Mouse (Mus musculus) ovary, postnatal 10 days (tissue): ENCODE measurements around the gene Fam71f1.

Experiments used
- DNase-seq: peaks from one replicate; pipeline ENCODE4 v3.0.0; 2022; ENCODE audit warnings: low spot score

Fam71f1 gene

DNA sequence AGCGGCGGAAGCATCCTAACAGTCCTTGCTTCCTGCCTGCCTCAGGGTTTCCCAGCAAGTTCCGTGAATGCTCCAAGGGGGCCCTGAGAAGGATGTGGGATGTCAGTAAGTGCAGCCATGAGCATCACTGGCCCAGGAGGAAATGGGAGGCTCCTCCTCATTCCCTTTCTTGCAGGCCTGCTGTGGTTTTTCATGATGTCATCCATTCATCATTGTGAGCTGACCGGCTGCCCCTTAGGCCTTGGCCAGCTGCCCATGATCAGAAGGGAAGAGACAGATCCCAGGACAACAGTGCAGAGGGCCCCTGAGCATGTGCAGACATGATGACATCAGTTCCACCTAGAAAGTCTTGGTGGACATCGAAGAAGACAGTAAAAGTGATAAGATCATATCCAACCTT lies at the start of gene Fam71f1:
TSS of gene Fam71f1 (plus strand) at position 262 of the 400 bp plus-strand sequence.
- no peak for DNase-seq

DNA sequence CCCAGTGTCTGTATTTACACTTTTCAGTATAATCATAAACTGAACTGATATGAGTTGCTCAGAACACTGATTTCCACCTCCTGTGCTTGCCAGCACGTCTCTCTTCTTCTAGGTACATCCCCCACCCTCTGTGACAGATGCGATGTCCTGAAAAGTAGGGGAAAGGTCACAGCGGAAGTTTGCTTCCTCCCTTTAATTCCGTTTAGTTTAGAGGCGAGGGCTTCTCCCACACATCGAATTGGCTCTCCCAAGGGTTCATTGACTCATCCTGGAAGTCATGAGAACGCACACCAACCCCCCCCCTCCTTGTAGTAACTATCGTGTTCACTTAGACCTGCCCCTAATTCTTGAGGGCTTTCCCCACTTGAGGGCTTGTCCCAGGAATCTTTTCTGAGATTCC lies 48.0 kb upstream of the Fam71f1 start:
- no peak for DNase-seq

DNA sequence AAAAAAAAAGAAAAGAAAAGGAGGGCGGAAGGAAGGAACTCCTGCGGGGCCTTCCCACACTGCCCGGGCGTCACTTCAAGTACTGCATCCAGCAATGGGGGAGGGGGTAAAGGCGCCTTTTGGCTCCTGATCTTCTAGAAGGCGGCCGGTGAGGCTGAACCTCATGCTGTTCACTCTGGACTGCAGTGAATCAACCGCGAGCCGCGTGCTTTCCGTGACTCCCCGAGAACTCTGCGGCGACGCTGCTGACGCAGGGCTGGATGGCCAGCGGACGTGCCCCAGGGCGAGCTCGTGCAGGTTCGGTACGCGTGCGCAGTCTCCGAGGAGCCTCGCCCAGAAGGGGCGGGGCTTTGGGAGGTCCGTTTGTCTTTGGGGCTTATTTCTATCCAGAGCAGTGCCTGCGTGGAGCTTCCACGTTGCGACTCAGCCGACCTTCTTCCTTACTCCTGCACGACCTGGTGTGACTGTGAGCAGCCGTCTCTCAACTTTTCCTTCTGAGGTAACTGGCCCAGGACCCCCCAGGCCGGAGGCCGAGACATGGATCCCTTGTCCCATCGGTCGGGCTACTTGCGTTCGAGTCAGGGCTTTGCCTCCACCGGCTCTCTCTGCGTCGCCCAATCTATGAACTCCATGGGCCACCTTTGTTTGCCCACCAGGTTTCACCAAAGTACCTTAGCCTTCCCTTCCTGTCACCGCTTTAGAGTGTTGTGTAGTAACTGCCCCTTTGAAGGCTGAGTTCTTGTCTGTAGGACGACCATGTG lies 46.4 kb upstream of the Fam71f1 start, which contains the start of gene Hilpda:
TSS of gene Hilpda (plus strand) at position 177 of the 761 bp plus-strand sequence.
- peak; percentile 78 for DNase-seq

DNA sequence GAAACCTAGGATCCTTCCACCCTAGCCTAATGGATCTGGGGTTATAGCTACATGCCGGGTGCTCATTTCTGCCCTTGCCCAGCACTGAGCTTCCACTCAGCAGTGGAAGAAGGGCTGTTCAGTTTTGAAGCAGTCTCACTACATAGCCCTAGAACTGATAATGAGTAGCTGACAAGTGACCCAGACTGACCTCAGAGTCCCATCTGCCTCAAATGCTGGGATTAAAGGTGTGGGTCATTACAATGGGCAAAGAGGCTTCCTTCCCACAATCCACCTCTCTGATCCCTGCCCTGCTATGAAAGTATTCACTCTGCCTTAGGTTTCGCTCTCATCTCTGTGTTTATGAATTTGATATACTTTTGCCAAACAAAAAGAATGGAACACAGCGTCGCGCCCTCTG lies 42.2 kb upstream of the Fam71f1 start:
- no peak for DNase-seq

DNA sequence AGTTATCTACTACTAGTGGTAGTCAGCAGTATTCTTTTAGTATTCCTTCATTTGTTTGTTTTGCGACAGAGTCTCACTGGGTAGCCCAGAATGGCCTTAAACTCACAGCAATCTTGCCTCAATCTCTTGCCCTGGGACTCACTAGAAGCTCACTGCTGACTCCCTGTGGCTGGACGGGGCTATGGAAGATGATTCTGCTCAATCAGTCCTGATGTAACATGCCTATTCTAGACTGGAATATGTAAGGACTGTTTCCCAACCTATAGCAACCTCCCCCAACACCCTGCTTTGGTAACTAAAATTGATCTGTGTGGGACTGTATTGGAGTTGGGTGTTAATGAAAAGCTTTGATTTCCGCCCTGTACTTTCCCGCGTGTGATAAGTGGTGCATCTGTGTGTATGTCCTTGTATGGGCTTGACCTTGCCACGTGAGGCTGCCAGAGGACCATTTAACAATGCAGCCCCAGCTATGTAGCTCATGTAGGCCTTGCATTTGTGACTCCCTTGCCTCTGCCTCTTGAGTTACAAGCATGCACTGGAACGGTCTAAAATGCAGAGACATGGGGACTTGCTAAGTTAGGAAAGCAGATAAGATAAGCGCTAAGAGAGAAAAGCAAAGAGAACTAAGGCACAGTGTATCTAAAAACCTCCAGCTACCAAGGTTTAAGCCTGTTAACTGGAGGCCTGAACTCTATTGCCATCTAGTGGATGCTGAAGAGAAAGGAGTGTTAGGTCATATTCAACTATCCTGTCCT lies 40.2 kb upstream of the Fam71f1 start:
- DNase-seq, result no peak

DNA sequence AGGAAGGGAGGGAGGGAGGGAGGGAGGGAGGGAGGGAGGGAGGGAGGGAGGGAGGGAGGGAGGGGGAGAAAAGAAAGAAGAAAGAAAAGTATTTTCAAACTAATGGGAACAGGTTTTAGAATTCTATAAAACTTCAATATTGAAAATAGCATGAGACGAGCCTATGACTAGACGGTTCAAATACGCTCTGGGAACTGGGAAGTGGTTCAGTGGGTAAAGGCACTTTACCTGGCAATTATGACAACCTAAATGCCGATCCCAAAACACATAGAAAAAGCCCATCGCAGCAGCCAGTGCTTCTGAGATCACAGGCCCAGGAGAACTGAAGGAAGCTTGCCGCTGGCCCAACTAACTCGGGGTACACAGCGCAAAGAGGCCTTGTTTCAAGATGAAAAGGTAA lies 39.6 kb upstream of the Fam71f1 start, which contains the start of gene Fam71f2:
TSS of gene Fam71f2 (plus strand) at position 301 of the 400 bp plus-strand sequence.
- DNase-seq, result no peak

DNA sequence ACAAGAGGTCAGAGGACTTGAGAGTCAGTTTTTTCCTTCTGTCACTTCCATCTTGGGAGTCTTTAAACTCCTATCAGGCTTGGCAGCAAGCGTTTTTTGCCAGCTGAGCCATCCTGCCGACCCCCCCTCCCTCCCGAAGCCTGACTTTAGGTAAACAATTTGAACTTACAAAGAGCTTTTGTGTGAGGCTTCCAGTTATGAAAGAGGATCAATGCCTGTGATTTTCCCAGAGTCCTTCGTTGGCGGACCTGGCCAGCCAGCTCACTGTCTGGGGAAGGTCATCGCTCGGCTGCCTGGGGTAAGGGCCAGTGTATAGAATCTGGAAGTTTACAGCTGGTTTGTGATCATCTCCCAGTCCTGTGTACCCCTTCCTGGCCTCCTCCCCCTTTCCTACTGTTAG lies 38.3 kb upstream of the Fam71f1 start:
- no peak for DNase-seq

DNA sequence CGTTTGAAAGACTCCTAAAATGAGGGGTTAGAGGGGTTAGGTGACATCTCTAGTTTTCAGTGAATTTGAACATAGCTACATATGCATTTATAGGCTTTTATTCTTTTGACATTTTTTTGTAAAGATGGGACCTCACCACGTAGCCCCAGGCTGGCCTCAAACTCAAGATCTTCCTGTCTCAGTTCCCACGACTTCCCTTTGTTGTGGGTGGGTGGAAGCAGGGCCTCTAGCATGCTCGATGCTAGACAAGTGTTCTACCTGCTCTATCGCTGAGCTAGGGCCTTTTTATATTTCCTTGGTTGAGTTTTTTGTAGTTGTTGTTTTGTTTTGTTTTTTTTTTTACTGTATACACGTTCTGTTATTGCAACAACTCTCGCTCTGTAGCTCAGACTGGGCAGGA lies 32.1 kb upstream of the Fam71f1 start:
- DNase-seq, result no peak

DNA sequence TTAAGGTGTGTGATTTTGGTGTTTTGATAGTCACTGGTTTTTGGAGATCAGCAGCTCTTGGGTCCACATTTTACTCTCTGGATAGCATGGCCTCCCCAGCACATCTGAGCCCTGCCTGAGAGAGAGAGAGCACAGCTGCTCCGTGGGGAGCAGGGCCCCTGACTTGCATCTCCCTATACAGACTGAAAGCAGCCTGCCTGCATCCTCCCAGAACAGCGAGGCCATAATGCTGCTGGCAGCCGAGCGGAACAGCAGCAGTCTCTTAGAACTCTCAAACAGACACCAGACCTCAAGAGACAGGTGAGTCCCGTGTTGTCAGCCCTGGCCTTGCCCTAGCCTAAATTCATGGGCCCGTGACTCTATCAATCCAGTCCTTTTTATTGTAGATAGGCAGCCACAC lies 31.5 kb upstream of the Fam71f1 start:
- DNase-seq, result no peak

DNA sequence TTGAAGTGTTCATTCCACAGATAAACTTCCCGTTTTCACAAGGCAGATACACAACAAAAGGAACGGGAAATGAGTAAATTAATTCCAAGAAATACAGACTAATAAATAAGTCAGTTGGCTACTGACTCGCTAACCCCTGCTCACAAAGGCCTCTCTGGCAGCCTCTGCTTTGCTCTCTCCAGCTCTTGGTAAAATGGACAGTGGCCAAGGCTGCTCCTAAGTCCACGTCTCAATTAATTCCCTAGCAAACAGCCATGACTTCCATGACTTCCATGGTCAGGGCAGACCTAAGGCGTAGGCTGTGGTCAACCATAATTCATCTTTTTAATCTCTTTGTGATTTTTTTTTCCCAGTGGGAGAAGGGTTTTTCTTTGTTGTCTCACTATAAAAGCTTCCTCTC lies 31.0 kb upstream of the Fam71f1 start:
- no peak for DNase-seq

DNA sequence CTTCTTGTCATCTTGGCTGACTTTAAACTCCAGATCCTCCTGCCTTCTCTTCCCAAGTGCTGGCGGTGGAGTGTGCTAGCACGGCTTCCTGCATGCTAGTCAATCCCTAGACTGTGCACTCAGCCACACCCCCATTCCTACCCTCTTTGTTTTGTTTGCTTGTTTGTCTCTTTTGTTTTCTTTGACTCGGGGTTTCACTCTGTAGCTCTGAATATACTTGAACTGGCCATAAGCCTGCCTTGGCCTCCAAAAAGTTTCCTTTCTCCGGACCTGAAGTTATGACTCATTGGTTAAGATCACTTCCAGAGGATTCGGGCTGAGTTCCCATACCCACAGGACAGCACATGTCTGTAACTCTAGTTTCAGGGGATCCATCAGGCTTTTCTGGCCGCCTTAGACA lies 30.3 kb upstream of the Fam71f1 start:
- no peak for DNase-seq

DNA sequence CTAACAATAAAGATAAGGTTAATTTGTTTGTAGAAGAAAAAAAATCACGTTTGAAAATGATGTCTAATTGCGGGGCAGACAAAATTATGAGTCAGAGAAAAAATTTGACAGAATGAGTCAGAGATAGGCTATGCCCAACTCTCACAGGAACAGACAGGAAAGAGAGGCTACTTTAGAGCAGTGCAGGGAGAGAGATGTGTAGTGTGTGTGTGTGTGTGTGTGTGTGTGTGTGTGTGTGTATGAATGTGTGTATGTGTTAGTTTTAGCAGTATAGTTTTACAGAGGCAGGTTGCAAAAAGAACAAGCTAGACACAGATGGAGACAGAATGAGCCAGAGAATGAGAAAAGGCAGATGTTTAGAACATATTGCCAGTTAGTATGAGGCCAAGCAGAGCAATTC lies 19.8 kb upstream of the Fam71f1 start:
- DNase-seq, result no peak

DNA sequence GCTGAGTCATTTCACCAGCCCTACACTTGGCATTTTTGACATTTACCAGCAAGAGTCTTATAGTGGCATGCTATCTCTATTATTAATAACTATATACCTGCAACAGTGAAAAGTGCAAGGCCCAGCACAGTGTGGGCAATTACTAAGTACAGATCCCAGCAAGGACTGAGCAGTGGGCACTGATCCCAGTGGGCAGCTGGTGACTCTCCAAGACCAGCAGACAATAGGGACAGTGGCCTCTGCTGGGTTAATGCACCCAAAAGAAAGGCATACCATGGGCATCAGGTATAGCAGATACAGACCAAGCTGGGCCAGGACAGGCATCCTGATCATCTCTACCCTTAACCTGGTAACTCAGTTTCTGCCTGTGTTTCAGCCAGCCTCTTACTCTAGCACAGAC lies 15.7 kb upstream of the Fam71f1 start:
- DNase-seq, result no peak

DNA sequence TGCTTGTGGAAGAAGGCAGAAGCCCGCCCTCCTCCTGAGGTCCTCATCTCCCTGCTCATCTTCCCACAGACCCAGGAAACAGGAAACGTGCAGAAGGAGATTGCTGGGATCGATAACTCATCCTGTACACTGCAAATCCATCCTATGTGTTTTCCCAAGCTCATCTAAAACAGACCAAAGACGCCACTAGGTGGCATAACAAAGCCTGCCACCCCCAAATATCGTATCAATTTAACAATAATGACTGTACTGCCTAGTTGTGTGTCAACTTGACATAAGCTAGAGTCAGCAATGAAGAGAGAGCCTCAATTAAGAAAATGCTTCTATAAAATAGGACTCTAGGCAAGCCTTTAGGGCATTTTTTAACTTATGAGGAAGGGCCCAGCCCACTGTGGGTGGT lies 15.2 kb upstream of the Fam71f1 start:
- DNase-seq, result no peak

DNA sequence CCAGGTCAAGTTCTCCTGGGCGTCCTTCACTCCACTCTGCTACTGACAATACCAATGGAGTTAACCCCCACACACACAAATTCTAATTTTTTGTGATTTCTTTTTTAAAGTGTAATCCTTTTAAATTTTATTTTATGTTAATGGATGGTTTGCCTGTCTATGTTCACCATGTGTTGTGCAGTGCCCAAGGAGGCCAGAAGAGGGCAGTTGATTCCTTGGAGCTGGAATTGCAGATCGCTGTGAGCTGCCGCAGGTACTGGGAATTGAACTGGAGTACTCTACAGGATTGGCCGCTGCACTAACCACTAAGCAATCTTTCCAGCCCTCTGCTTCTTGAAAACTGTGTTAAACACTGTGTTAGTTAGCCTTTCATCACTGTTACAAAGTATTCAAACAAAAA lies 13.5 kb upstream of the Fam71f1 start:
- no peak for DNase-seq

DNA sequence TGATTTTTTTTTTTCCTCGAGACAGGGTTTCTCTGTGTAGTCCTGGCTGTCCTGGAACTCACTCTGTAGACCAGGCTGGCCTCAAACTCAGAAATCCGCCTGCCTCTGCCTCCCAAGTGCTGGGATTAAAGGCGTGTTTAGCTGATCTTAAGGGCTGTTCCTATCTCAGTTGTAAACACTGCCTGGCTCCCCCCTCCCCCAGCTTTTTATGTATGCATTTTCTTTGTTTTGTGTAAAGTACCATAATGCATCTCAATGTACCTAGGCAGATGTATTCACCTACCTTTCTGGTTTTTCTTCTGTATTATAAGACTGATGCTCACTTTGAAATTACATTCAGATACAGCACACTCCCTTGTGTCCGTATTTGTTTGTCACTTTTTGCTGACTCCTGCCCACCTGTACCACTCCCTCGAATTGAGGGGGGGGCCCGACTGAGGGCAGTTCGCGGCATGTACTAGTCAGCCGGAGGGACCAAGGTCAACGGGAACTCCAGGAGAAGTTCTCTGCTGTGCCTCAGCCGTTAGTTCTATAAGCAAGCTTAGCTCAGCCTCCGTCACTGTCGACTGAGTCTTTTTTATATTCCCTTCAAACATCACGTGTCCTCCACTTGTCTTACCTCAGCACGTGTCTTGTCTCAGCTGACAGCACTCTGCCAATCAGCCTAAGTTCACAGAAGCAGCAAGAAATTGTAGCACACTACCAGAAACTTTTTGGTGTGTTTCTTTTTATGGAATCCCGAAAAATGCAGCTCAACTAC lies 9.9 kb upstream of the Fam71f1 start:
- no peak for DNase-seq

DNA sequence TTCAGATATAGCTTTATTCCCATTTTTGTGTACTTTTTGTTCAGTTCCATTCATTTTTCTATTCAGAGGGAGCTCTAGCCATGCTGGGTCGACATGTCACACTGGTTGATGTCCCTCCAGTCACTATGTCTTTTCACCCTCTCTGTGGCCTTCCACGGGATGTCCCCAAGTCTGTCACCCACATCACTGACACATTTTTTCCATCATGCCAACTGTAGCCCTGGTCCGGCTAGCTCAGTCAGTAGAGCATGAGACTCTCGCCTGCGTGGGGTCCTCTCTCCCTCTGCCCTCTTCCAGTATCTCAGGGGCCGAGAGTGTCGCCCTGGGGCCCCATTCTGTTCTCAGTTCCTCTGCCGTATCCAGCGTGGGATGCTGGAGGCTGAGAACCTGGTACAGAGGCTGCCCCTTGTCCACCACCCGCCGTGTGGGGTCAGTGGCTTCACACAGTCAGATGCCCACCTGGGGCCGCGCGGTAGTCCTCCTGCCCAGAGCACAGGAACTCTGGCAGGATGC lies 5.2 kb upstream of the Fam71f1 start:
- no peak for DNase-seq

DNA sequence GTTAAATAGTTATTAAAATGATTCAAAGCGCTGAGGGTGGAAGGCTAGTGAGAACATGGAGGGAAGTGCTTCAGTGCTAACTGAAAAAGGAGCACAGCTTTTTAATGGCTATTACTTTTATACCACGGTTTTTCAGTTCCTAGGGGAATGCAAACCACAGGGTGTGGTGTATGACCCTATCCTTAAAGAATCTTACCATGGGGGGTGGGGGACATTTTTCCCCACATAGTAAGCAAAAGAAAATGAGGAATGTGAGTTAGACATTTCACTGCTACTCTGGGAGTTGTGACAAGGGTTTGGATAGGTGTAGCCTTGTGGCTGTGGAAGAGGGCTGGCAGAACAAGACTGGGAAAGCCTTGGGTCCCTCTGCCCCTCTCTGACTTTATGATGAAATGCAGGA lies 1.7 kb upstream of the Fam71f1 start:
- DNase-seq, result no peak

DNA sequence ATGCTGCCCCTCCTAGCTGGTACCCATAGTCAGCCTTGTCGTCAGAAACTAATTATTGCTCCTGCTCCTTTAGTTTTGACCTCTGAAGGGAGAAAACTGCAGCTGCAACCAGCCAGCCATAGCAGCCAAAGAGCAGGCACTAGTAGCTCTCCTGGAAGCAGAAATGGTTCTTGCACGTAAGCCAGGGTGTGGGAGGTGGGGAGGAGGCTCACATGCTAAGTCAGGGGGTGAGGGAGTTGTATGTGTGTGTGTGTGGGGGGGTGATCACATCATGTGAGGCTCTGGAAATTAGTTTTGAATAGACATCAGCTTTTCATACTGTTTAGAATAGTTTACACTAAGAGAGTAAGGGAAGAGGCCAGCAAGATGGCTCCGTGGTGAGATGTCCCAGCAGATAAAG lies 999 bp upstream of the Fam71f1 start:
- DNase-seq, result no peak

DNA sequence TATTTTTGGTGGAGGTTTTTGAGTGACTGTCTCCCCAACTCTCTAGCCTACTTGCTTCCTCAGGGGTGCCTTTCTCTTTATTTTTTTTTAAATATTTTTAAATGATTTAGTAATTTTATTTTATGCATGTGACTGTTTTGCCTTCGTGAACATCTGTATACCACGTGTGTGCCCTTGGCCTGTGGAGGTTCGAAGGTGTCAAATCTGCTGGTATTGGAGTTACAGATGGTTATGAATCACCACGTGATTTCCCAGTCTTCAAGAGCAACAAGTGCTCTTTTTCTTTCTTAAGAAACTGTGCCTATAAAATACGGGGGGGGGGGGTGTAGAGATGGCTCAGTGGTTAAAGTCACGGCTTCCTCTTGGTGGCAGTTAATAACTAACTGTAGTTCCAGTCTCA lies 2.6 kb downstream of the Fam71f1 start:
- DNase-seq, result no peak

DNA sequence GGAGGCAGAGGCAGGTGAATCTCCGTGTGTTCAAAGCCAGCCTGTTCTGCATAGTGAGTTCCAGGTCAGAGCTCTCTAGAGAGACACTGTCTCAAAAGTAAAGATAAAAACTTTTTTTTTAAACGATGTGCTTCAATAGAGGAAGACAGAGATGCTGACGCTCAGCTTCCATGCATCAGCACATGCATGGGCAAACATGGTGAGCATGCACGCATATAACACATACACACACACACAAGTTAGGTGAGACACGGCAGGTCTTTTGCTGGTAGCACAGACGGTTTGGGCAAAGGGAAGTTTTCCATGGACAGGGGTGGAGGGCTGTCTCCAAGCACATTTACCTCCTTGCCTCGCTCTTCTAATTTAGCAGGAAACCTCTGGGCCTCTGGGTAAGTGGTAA lies 3.2 kb downstream of the Fam71f1 start:
- no peak for DNase-seq

DNA sequence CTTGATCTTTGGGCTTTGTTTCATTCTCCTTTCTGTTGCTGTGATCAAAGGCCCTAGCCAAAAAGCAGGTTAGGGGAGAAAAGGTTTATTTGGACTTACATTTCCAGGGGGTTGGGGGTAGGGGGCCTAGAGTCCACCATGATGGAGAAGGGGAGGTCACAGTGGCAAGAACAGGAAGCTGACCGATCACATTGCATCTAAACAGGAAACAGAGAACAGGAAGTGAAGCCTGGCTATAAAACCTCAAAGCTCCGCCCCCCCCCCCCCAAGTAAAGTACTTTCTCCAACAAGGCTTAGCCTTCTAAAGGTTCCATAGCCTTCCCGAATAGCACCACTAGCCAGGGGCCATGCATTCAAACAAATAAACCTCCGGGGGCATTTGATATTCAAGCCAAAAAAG lies 3.8 kb downstream of the Fam71f1 start:
- no peak for DNase-seq

DNA sequence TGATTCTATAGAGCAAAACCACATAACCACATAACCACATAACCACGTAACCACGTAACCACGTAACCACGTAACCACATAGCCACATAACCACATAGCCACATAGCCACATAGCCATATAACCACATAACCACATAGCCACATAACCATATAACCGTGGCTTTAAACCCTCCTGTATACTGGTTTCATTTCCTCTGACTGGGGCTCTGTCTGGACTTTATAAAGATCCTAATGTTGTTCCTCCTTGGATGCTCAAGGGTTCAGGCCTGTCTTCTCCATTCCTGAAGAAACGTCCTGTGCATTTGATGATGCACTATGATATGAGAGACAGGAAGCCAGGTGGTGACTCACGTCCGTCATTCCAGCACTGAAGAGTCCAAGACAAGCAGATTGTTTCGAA lies 8.0 kb downstream of the Fam71f1 start:
- DNase-seq, result no peak
